Mouse (Mus musculus): Measurements from ENCODE around the gene Ces1d.

Gene Ces1d

DNA sequence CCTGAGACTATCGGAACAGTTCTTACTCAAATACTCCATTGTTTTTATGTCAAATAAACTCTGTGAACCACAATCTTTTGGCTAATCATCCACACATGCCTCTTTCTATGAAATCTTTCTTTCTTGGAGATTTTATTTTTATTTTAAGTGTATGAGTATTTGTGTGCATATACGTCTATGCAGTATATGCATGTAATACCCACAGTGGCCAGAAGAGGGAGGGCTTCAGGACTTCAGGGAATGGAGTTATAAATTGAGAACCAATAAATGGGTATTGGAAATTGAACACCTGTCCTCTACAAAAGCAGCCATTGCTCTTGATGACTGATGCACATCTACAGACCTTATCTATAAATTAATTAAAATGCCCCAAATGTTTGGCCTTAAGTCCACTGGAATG, 65.4 kb downstream of the Ces1d start:
- DNase-seq (ENCODE audit: low spot score): peak; percentile 10

DNA sequence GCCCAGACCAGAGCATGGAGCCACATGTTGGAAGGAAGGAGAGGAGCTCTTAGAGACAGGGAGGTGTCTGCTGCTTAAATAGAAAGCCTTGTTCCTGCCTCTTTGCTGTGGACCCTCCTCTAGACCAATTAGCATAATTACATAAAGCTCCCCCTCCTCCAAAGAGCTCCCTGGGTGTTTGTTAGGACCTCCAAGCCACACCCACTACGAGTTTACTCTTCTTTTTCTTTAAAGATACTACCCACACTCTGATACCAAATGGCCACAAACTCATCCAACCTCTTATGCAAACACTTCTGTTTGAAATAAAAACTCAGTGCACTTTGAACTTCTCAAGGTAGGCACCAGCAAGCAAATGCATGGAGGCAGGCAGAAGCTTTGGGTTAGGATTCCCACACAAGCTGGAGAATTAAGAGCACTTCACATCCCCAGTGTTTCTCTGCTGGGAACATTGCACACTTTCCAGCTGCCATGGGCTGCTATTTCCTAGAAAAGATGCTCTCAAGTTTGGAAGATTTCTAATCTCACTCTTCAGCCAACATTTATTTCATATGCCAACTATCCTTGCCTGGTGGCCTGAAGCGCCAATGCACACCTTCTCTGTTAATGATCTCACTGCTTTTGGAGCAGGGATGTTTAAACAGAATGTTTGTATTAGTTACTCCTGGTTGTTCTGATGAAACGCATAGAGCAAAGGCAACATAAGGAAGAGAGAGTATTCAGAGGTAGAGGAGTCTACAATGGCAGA, 66.2 kb downstream of the Ces1d start, which contains the start of gene Ces1c:
Gene Ces1c (minus strand): TSS at position 51 of the 748 bp plus-strand sequence.
- no peak for DNase-seq (ENCODE audit: low spot score)

DNA sequence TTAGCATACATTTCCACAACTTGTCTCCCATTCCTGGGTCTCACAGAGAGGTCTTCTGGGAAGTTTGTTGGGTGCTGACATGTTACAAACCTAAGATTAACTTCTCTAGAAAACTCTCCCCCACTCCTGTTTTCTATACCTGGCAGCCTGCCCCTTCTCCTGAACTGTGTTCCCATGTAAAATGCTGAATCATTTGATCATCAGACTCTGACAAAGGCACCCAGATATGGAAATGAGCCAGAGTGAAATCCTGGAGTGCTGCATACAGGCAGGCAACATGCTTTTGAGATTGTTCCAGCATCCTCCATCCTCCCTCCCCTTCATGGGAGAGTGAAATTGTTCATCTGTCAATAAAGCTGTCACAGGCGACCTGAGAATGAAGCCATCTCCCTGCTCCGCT, 71.2 kb downstream of the Ces1d start:
- no peak for DNase-seq (ENCODE audit: low spot score)

DNA sequence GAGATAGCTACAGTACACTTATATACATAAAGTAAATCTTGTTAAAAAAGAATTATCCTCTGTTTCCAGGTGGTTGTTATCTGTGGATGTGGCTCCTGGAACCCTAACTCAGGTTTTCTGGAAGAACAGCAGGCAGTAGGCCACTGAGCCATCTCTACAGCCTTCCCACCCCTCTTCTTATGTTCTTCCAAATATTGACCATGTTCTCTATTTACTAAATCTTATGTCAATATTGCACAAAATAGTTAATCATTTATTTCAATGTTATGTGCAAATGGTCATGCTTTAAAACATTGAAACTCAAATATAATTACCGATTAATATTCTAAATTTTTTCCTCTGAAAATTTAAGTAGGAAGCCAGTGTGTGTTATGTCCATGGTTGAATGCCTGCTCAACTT, 75.6 kb downstream of the Ces1d start:
- DNase-seq (ENCODE audit: low spot score): no peak

Data from embryo, embryonic 10 days (tissue).